8 mouse cellular contexts compared by ENCODE assay signal in genomic region chr6:47455843-47456242, GRCm38 (mm10). TPM values are rescaled to one million over a fixed set of nuclear protein-coding genes. Genes with fewer than 3 reads are reported as not detected.
DNase-seq lines count a peak whose midpoint lies in the region; ATAC-seq and TF ChIP-seq lines count a peak whose summit lies in the region.
"Had no signal": no experiment of that assay in that cellular context is flagged by ENCODE, and none has a peak within 500 bp of the region (broad histone marks: within the 10 kb centered on the region; RNA-seq: fewer than 3 reads in every experiment).

No protein-coding gene starts in this region.

- 78% methylated on average over 1 of the region's 1 CpGs for WGBS in lung, embryonic 16.5 days
- 82% methylated on average over 1 of the region's 1 CpGs for WGBS in limb, embryonic 13.5 days
- WGBS in stomach, embryonic 16.5 days: 69% methylated on average over 1 of the region's 1 CpGs

- no peak for TF ChIP-seq CTCF in embryonic fibroblast, embryonic 13.5 days (IDR thresholded peaks at IDR 0.05; ENCODE audit: borderline replicate concordance, insufficient read depth, low read length)

- H3K27ac ChIP-seq in lung, embryonic 16.5 days (ENCODE audit: low read length): no peak overlapping the region
- H3K27ac ChIP-seq in embryonic fibroblast, embryonic 13.5 days (ENCODE audit: insufficient read depth, low read length): no peak overlapping the region
- no peak overlapping the region for H3K27ac ChIP-seq in limb, embryonic 13.5 days
- no peak overlapping the region for H3K27ac ChIP-seq in stomach, embryonic 16.5 days (ENCODE audit: low read length)

- H3K4me1 ChIP-seq in lung, embryonic 16.5 days (replicated peaks; ENCODE audit: control insufficient read depth, insufficient read depth, low read length): peaks cover 11% of the 10 kb centered on the region
- no peaks in the 10 kb centered on the region for H3K4me1 ChIP-seq in embryonic fibroblast, embryonic 13.5 days (ENCODE audit: control insufficient read depth, insufficient read depth, low read length)
- H3K4me1 ChIP-seq in limb, embryonic 13.5 days: peaks cover 29% of the 10 kb centered on the region
- H3K4me1 ChIP-seq in stomach, embryonic 16.5 days (ENCODE audit: control insufficient read depth, insufficient read depth, low read length): peaks cover 21% of the 10 kb centered on the region; the same call in 1 of the 2 replicates

- DNase-seq in lung, postnatal 25 days (ENCODE audit: low spot score): no peak
- no peak for DNase-seq in spleen, postnatal 10 days (ENCODE audit: low spot score in 2 of 2)
- no peak for DNase-seq in left cerebral cortex, adult 9 months (ENCODE audit: low spot score in 2 of 2)
- DNase-seq: layer of hippocampus, adult 9-11 months had no signal

- H3K9me3 ChIP-seq in lung, embryonic 16.5 days (ENCODE audit: control insufficient read depth, low read length): no peaks in the 10 kb centered on the region
- H3K9me3 ChIP-seq in limb, embryonic 13.5 days: no peaks in the 10 kb centered on the region
- no peaks in the 10 kb centered on the region for H3K9me3 ChIP-seq in stomach, embryonic 16.5 days (replicated peaks; ENCODE audit: control insufficient read depth, low read length)

- H3K4me3 ChIP-seq in lung, embryonic 16.5 days (ENCODE audit: low read length): peak overlapping the region; percentile 71
- peak overlapping the region; percentile 35 for H3K4me3 ChIP-seq in embryonic fibroblast, embryonic 13.5 days (ENCODE audit: insufficient read depth, low read length)
- H3K4me3 ChIP-seq in limb, embryonic 13.5 days: peak overlapping the region; percentile 96
- peak overlapping the region; percentile 99 for H3K4me3 ChIP-seq in stomach, embryonic 16.5 days (replicated peaks; ENCODE audit: low read length)

- H3K36me3 ChIP-seq in lung, embryonic 16.5 days (ENCODE audit: control insufficient read depth, insufficient read depth, low read length): no peaks in the 10 kb centered on the region
- no peaks in the 10 kb centered on the region for H3K36me3 ChIP-seq in limb, embryonic 13.5 days
- H3K36me3 ChIP-seq in stomach, embryonic 16.5 days (ENCODE audit: control insufficient read depth, insufficient read depth, low read length): no peaks in the 10 kb centered on the region

- H3K27me3 ChIP-seq in lung, embryonic 16.5 days (ENCODE audit: control insufficient read depth, insufficient read depth, low read depth, low read length): no peaks in the 10 kb centered on the region
- H3K27me3 ChIP-seq in limb, embryonic 13.5 days: no peaks in the 10 kb centered on the region
- no peaks in the 10 kb centered on the region for H3K27me3 ChIP-seq in stomach, embryonic 16.5 days (ENCODE audit: control insufficient read depth, insufficient read depth, low read length)

- peak overlapping the region; percentile 42 for H3K9ac ChIP-seq in lung, embryonic 16.5 days (ENCODE audit: low read length)
- H3K9ac ChIP-seq in limb, embryonic 13.5 days: peak overlapping the region; percentile 99
- no peak overlapping the region for H3K9ac ChIP-seq in stomach, embryonic 16.5 days (ENCODE audit: low read length)

- TF ChIP-seq POLR2A in embryonic fibroblast, embryonic 13.5 days (IDR thresholded peaks at IDR 0.05; ENCODE audit: low read depth, low read length): no peak

- ATAC-seq in lung, embryonic 16.5 days (ENCODE audit: low read depth): no peak
- no peak for ATAC-seq in limb, embryonic 13.5 days (ENCODE audit: low FRiP score, low read depth)
- no peak for ATAC-seq in stomach, embryonic 16.5 days (ENCODE audit: insufficient read depth, low FRiP score)

- peak overlapping the region; percentile 64 for H3K4me2 ChIP-seq in lung, embryonic 16.5 days (ENCODE audit: low read depth, low read length)
- peak overlapping the region; percentile 79 for H3K4me2 ChIP-seq in limb, embryonic 13.5 days (replicated peaks)
- peak overlapping the region; percentile 88 for H3K4me2 ChIP-seq in stomach, embryonic 16.5 days (ENCODE audit: low read depth, low read length)

RNA-seq across cellular contexts. Expression of gene Cul1, which starts 2.6 kb away (rescaled TPM):
- 135 and 137 TPM in 2 replicates for polyA plus RNA-seq in lung, embryonic 16.5 days (2015; fragmentation: Nextera tagmentation; extraction: Ambion mirVana)
- polyA plus RNA-seq in embryonic fibroblast, embryonic 13.5 days (2011; ENCODE audit: insufficient read length, low read depth, missing spikeins): 147 and 221 TPM in 2 replicates
- polyA plus RNA-seq in limb, embryonic 13.5 days (2015; fragmentation: Nextera tagmentation; extraction: Ambion mirVana): 140 and 148 TPM in 2 replicates
- 109 and 113 TPM in 2 replicates for polyA plus RNA-seq in stomach, embryonic 16.5 days (2015; fragmentation: Nextera tagmentation; extraction: Ambion mirVana)

Comparison
In these comparisons a context has a peak if more than half of its experiments do, and no peak if none do; other contexts are left out.
1. H3K4me3 ChIP-seq: peak in every context shown above with its lines; median percentile 99 in stomach, embryonic 16.5 days; 96 in limb, embryonic 13.5 days; 71 in lung, embryonic 16.5 days; 35 in embryonic fibroblast, embryonic 13.5 days.